Mouse (Mus musculus): ENCODE results near the gene Cep68.
"Not testable (repeated sequence)": the region's sequence is repeated elsewhere in the genome, so short reads cannot be mapped to it uniquely, and the experiment has no call there.

Gene Cep68

DNA sequence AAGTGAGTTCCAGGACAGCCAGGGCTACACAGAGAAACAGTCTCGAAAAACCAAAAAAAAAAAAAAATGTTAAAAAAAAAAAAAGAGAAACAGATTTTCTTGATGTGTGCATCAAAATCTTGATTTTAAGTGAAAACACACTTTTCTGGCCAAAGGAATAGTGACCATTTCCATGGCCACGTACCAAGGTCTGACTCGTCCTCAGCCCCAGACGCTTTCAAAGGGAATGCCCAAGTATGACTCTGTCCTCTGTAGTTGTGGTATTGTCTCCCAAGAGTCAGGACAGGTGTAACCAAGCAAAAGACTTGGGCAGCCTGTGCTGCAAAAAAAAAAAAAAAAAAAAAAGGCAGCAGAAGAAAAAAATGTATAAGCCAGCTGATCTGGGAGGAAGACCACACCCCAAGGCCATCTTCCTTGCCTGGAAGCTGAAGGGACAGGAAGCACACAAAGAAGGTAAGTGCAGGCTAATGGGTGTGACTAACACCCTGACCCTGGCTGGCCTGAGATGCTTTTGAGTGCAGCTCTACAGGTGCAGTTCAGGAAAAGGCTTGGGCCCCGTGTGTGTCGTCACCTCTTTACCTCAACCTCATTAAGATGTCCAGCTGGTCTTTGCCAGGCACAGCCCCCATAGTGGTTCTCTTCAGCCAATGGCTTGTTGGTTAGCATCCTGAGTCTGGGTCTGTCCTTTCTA, 6.7 kb downstream of the Cep68 start:
- DNase-seq (ENCODE audit: low read depth in 2 of 2, low spot score in 2 of 2) = no peak

- no peak for DNase-seq (ENCODE audit: low read depth in 2 of 2, low spot score in 2 of 2)
These were observed 7.9 kb downstream of the Cep68 start for GRCm38 (mm10) chr11:20241311-20241710.

GRCm38 (mm10) chr11:20240331-20240730, 8.9 kb downstream of the Cep68 start:
- DNase-seq (ENCODE audit: low read depth in 2 of 2, low spot score in 2 of 2) = no peak

GRCm38 (mm10) chr11:20239279-20239861, 9.9 kb downstream of the Cep68 start:
- no peak for DNase-seq (ENCODE audit: low read depth in 2 of 2, low spot score in 2 of 2)

DNA sequence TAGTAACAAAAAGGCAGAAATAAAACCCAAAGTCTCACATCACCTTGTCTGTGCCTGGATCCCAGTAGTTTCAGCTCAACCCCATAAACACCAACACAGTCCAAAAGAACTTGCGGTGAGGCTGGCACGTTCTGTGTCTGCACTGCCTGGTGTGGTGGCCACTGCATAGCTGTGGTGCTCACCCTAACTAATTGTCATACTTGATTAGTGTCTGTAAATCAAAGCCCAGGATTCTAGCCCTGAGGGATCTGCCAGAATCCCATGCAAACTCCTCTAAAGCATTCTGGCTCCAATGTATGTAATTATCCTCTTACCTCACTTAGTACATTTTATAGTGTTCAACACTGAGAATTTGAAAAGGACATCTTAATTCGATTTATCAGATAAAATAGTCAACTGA, 11.3 kb downstream of the Cep68 start:
- DNase-seq (ENCODE audit: low read depth in 2 of 2, low spot score in 2 of 2) = no peak

GRCm38 (mm10) chr11:20237018-20237417, 12.2 kb downstream of the Cep68 start:
- DNase-seq (ENCODE audit: low read depth in 2 of 2, low spot score in 2 of 2) = no peak

DNA sequence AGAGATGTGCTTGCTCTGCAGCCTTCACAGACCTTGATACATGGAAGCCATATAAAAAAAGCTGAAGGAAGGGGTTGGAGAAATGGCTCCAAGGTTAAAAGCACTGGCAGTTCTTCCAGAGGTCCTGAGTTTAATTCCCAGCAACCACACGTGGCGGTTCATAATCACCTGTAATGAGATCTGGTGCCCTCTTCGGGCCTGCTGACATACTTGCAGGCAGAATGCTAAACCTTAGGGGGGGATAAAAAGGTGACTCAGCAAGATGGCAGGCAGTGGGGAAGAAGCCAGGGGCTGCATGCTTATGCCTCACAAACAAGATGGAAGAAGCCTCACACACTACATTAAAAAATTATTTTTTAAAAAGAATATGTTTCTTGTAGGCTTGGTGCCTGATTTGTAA, 15.0 kb downstream of the Cep68 start:
- DNase-seq (ENCODE audit: low read depth in 2 of 2, low spot score in 2 of 2) = no peak

DNA sequence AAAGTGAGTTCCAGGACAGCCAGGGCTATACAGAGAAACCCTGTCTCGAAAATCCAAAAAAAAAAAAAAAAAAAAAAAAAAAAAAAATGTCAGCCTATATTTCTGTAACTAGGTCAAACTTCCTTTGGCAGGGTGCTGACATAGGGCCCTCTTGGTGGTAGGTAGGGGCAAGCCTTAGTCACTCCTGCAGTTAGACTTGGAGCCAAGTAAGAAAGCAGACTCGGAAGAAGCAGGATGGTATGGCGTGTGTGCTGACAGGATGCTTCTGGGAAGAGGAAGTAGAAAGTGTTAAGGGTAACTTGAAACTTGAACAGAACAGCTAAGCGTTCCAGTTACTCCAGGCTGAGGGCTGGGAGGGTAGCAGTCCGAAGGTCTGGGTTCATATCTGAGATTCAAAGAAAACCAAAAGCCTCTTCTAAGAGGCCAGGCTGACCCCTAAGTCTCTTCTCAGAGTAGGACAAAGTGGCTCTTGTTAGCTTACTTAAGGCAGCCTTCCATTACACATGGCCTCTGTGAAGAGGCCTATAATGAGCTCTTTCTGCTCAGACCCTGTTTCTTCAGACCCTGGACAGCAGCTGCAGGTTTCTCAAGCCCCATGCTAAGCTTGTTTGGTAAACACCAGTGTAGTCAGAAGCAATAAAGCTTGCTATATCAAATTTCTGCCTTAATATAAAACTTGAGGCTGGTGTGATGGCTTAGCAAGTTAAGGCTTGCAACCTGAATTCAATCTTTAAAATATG, 17.0 kb downstream of the Cep68 start:
- no peak for DNase-seq (ENCODE audit: low read depth in 2 of 2, low spot score in 2 of 2)

DNA sequence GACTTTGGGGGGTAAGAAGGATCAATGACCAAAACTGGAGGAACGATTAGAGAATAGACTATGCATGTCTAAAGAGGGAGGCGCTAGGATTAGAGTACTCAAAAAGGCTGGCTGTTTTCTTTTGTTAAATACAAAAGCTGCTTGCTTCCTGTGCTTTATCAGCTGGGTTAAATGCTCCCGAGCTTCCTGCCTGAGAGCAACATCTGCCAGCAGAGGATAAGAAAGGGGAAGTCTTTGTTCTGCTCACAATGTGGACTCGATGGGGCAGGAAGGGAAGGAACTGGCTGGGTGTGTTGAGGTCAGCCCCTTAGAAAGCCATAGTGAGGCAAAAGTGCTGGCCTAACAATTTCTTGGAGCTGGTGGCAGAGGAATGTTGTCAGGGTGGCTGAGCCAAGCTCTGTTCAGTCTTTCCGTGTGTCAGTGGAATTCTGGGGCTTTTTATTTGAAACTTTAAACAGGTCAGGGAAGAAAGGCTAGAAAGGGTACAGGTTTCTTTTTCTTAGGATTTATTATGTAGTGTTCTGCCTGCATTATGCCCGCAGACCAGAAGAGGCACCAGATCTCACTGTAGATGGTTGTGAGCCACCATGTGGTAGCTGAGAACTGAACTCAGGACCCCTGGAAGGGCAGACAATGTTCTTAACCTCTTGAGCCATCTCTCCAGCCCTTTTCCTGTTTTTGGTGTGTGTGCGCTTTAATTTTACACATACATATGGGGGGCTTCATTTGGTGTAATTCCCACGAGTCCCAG, 17.9 kb downstream of the Cep68 start:
- no peak for DNase-seq (ENCODE audit: low read depth in 2 of 2, low spot score in 2 of 2)

DNA sequence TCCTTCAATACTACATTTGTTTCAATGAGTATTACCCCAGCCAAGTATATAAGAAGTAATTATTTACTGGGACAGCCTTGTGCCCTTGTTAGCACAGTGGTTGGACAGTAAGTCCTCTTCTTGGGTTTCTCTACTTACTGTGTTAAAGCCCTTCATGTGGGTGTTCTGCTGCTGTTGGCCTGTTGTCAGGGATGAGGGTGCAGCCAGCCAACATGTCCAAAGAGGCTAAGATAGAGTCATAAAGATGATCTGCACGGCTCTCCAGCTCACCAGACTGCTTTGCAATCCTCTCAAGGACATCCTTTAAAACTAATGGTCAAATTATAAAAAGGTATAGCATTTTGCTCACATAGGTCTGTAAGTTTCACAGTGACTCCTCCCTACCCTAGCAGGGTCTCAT, 18.9 kb downstream of the Cep68 start:
- no peak for DNase-seq (ENCODE audit: low read depth in 2 of 2, low spot score in 2 of 2)

DNA sequence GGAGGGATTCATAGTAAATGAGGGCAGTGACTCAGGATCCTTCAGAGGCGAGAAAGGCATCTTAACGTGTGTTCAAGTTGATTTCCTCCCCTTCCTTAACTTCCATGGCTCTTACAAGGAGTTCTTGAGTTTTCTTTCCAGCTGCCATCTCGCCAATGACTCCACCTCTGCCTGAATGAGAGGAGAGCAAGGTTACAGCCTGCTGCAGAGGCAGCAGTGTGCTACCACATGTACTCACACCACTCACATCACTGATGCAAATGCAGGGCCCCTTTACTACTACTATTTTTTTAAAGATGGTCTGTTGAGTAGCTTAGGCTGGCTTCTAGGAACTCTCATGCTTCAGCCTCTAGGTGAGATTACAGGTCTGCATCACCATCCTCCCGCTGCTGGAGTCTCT, 19.9 kb downstream of the Cep68 start:
- DNase-seq (ENCODE audit: low read depth in 2 of 2, low spot score in 2 of 2) = no peak

DNA sequence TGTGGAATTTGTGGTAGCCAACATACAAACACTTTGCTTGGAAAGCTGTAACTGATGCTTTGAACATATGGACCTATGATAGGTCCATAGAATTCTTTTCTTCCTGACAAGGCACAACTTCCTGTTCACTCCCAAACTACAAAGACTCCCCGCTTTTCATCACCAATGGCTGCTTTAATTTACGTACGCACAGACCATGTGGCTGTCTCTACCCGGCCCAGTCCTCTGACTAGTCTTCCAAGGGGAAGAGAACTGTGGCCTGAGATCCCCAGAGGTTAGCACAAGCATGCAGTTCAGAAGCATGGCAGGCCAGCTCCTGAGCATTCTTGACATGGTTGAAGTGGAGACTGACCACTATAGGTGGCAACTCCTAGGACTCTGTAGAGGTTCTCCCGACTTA, 20.6 kb downstream of the Cep68 start:
- no peak for DNase-seq (ENCODE audit: low read depth in 2 of 2, low spot score in 2 of 2)

DNA sequence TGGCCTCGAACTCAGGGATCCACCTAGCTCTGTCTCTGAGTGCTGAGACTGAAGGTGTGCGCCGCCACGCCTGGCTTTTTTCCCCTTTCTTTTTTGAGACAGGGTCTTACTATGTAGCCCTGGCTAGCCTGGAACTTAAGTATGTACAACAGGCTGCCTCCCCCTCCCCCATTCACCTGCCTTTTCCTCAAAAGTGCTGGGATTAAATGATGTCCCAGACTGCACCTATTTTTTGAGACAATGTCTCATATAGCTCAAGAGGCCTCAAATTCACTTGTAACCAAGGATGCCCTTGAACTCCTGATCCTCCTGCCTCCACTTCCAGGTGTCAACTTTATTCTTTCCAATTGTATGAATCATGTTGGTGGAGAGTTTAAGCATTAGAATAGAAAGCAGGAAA, 23.3 kb downstream of the Cep68 start:
- no peak for DNase-seq (ENCODE audit: low read depth in 2 of 2, low spot score in 2 of 2)

DNA sequence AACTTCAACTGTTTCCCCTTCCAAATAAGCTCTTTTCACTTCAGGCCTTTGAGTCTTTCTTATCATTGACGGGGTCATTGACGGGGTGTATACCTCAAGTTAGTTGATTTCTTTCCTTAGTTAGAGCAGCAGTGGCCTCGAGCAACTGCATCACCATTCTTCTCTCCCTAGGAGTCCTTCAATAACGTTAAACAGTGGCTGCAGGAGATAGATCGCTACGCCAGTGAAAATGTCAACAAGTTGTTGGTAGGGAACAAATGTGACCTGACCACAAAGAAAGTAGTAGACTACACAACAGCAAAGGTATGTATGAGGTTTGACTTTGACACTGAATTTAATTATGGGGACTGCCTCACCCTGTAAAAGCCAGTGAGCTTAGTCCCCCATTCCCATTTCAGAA, 25.0 kb downstream of the Cep68 start:
- no peak for DNase-seq (ENCODE audit: low read depth in 2 of 2, low spot score in 2 of 2)

DNA sequence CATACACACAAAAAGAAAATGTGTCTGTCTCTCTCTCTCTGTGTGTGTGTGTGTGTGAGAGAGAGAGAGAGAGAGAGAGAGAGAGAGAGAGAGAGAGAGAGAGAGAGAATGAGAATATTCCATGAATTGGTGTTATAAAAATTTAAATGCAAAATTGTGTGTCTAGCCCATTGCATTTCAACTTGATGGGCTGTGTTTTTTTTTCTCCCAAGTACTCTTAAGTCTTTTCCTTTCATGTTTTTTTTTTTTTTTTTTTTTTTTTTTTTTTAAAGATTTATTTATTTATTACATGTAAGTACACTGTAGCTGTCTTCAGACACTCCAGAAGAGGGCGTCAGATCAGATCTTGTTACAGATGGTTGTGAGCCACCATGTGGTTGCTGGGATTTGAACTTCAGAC, 27.6 kb downstream of the Cep68 start:
- DNase-seq (ENCODE audit: low read depth in 2 of 2, low spot score in 2 of 2) = not testable (repeated sequence)

DNA sequence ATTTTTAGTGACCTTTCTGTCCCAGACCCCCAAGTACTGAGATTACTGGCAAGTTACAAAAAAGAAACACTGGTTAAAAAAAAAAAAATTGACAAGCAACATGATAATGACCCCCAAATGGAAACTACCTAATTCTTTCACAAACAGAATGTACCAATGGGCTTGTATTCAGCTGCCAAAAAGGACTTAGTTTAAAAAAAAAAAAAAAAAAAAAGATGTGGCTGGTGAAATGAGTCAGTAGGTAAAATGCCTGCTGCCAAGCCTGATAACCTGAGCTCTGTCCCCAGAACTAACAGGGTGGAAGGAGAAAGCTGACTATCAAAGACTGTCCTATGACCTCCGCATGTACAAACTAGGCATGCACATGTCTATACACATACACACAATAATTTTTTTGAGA, 32.0 kb downstream of the Cep68 start:
- no peak for DNase-seq (ENCODE audit: low read depth in 2 of 2, low spot score in 2 of 2)

DNA sequence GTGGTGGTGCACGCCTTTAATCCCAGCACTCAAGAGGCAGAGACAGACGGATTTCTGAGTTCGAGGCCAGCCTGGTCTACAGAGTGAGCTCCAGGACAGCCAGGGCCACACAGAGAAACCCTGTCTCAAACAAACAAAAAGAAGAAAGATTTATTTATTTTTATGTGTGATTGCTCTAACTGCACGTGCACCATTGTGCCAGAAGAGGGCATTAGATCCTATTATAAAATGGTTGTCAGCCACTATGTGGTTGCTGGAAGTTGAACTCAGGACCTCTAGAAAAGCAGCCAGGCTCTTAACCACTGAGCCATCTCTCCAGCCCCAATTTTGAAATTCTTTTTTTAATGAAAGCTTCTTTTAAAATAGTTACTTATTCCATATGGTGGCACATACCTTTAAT, 32.8 kb downstream of the Cep68 start:
- DNase-seq (ENCODE audit: low read depth in 2 of 2, low spot score in 2 of 2) = no peak

DNA sequence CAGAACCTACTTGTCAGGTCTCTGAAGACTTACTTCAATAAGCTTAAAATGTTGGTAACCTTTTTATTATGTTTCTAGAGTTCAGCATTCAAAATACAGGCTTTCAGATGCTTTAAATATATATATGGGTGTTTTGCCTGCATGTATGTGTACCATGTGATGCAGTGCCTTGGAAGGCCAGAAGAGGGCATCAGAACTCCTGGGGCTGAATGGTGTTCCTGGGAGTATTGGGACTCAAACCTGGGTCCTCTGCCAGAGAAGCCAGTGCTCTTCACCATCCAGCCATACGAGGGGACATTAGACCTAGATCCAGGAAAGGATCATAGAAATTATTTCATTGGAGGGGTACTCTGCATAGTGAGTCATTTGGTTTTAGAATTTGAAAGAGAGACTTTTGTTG, 34.5 kb downstream of the Cep68 start:
- DNase-seq (ENCODE audit: low read depth in 2 of 2, low spot score in 2 of 2) = peak in 1 of 2 experiments; percentile 30

DNA sequence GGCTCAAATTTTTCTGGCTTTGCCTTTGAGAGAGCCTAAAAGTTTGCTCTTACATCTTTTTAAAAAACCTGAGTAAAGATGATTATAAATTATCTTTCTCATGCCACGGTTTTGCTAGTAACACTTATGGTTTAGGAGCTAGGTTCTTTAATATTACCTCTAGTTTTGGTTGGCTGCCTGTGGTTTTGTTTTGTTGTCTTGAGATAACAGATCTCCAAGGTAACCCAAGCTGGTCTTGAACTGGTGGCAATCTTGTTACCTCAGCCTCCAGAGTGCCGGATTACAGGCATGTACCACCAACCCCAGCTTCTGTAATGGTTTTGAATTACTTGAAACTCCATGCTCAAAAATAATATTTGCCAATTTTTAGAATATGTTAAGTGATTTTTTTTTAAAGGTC, 37.4 kb downstream of the Cep68 start:
- no peak for DNase-seq (ENCODE audit: low read depth in 2 of 2, low spot score in 2 of 2)

DNA sequence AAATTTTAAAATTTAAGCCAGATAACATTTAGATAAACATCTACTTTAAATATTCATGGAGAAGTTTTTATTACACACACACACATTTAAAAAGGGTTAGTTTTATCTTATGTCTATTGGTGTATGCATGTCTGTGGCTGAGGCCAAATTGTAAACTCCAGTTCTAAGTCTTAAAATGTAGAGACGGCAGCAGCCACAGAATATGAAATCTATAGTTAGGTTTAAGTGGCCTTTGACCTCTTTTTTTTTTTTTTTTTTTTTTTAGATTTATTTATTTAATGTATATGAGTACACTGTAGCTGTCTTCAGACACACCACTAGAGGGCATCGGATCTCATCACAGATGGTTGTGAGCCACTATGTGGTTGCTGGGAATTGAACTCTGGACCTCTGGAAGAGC, 41.6 kb downstream of the Cep68 start:
- DNase-seq (ENCODE audit: low read depth in 2 of 2, low spot score in 2 of 2) = no peak

- no peak for DNase-seq (ENCODE audit: low read depth in 2 of 2, low spot score in 2 of 2)
These were observed 42.5 kb downstream of the Cep68 start for GRCm38 (mm10) chr11:20206626-20207223.

Data from CD8-positive naive resting alpha-beta T cell, adult 2 months (primary cell).